Mouse (Mus musculus) MN1 (cell line): ENCODE results near the gene Olfr531.

Experiments
- DNase-seq: peaks from one replicate; pipeline ENCODE4 v3.0.0-alpha.2; 2016; ENCODE audit warnings: low spot score

Olfr531 gene

GRCm38 (mm10) chr7:140402818-140403217 is at the start of gene Olfr531:
TSS of gene Olfr531 (minus strand) at chr7:140402918.
- DNase-seq, result no peak

DNA sequence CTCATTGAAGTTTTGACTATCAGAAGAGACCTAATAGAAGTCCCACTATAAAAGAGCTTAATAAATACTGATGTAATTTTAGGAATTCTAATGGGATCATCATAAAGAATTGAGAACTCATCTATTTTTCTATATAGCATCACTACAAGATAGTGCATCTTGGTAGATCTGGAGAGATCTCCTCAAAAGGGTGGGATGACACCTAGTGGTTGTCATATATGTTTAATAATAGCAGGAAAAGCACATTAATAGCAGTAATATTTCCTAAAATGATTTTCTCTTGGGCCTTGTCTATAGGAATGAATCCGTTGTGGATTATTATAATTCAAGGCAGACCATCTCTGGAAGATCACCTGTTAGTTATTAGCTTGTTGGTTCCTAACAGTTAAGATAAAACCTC is 40.4 kb upstream of the Olfr531 start:
- no peak for DNase-seq

- no peak for DNase-seq
Measured at GRCm38 (mm10) chr7:140421539-140421938, 18.8 kb upstream of the Olfr531 start, which contains the start of gene Olfr532. TSS of gene Olfr532 (minus strand) at chr7:140421639.

GRCm38 (mm10) chr7:140376911-140377310 is 25.8 kb downstream of the Olfr531 start:
- no peak for DNase-seq

DNA sequence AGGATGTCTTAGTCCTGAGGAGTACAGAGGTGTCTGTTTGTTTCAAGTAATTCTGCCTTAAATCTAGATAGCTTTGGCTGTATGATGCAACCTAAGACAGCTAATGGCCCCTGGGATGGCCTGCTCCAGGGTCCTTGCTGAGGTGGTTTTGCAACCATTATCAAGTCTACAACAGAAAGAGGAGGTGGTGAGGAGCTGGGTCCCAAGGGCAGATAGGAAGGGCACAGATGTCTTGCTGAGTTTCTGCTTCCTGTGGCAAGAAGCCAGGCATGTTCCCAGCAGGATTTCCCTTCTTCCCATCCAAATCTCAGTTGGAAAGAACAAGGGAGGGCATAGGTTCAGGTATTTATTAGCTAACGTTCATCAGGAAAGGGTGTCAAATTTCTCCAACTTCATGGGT is 26.5 kb downstream of the Olfr531 start, which contains the start of gene Olfr530:
TSS of gene Olfr530 (minus strand) at position 101 of the 400 bp plus-strand sequence.
- no peak for DNase-seq

DNA sequence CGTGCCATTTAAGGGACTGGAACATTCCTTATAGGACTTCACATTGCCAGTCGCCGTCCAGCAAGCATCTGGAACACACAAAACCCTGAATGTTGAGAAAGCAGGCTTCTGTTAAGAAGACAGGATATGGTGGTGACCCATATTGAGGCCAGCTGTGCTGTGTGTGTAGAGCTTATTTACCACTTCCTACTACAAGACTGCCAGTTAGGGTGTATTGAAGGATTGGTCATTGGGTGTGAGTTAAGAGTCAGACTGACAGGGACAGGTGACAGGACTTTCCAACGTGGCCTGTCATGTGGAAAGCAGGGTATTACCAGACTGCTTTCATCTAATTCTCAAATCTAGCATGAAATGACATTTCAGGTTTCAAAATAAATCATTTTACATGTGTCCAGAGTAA is 28.4 kb downstream of the Olfr531 start:
- no peak for DNase-seq

DNA sequence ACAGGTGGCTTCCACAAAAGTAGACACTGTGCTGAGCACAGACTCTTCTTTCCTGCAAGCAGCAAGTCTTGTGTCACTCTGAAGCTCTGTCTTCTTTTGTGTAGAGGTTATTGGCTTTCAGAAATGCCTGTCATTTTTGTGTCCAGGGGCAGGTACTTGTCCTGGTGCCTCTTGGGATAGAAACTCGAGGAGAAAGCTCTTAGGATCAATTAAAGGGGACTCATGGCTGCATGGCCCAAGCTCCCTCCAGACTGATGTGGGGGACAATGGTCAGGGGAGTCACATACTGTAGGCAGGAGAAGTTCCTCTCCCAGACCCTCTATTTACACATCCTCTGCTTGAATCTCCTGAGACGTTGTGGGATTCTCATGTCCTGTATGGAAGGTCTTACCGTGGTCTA is 41.1 kb downstream of the Olfr531 start, which contains the start of gene Olfr60:
TSS of gene Olfr60 (minus strand) at position 101 of the 400 bp plus-strand sequence.
- no peak for DNase-seq
